Mouse (Mus musculus): ENCODE results near the gene Hoxd12.

Gene Hoxd12

GRCm38 (mm10) chr2:74726551-74726950 is 51.7 kb downstream of the Hoxd12 start, which contains the start of gene Gm28230:
Gm28230 (plus strand) TSS chr2:74726728.
- intact Hi-C loops (cut with DNase I), result no loop called here

- intact Hi-C loops (cut with DNase I), result no loop called here
These were observed 52.3 kb downstream of the Hoxd12 start for GRCm38 (mm10) chr2:74726973-74727639.

Small RNA genes lying within 50 kb of the gene (microRNA-seq; reads per million reads assigned to microRNA genes)
- gene Gm44463, result 0 reads per million in 2 experiments
- 17,403 to 34,599 reads per million in 2 experiments for gene Mir10b

Data from adrenal gland (tissue).